Mouse (Mus musculus) adipocyte (in vitro differentiated cells): ENCODE results near the gene Ctdsp2.

Experiments
- DNase-seq: peaks from one replicate; pipeline ENCODE4 v3.0.0-alpha.2; 2016; ENCODE audit warnings: low spot score

The Ctdsp2 gene

GRCm38 (mm10) chr10:126962966-126963330, 15.6 kb upstream of the Ctdsp2 start:
- peak; percentile 70 for DNase-seq

DNA sequence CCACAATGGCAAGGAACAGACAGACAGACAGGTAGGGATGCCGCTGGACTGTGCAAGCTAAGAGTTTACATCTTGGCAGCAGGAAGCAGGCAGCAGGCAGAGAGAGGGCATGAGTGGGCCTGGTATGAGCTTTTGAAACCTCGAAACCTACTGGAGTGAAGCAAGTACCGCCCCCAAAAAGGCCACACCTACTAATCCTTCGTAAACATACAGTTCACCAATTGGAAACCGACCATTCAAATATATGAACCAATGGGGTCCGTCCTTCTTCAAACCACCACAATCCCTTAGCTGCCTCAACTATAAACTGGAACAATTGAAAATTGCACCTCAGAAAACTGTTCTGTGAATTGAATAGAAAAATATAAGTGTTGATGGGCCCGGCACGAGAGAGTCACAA, 14.7 kb upstream of the Ctdsp2 start:
- no peak for DNase-seq

DNA sequence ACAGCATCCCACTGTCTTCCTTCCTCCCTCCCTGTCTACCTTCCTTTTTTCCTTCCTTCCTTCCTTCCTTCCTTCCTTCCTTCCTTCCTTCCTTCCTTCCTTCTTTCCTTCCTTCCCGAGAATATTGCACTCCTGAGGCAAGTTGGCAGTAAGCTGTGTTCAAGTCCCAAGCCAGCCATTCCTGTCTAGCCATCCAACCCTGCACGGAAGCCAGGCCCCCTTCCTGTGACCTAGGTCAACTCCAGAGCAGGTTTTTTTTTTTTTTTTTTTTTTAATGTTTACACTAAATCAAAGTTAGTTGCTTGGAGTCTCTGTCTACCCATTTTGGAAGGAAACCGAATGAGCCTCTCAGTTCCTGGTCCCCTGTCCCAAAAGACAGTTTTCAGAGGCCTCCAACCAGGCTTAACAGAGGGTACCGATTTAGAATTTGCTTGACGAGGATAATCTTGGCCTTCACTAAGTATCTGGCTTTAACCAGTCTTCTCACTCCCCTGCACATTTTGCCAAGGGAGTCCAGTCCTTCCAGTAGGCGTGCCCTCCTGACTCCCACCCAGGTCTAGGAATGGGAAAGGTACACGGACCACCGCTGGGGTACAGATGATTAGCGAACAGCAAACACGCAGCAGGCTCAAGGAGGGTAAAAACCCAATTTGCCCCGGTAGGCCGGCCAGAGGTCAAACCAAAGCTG, 7.0 kb upstream of the Ctdsp2 start:
- no peak for DNase-seq

DNA sequence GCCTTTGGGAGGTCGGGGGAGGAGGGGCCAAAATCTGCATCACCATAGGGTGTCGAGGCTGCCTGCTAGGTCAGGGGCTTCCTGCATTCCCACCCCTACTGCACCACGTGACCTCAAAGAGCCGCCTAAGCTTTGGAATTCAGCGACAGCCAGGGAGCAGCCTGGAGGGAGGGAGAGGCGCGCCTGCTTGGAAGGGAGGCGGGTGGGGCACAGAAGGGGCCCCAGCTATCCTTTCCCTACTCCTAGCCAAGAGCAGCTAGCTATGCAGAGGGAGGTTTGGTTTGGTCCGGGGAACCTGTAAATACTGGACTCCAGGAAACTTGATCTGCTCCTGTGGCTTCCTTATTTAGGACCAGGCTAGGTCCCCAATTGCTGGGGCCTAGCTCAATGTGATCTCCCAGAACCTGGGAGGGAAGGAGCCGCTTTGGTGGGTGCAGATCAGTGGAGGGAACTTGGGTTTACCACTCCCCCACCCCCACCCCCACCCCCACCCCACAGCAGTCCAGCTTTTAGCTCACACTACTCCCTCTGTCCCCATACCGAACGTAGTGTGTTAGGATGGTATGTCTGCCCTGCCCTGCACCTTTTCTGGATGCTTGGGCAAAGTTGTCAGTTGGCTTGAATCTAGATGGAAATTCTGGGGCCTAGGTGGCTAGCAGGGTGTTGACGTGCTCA, 6.3 kb upstream of the Ctdsp2 start:
- no peak for DNase-seq

GRCm38 (mm10) chr10:126972988-126973387, 5.5 kb upstream of the Ctdsp2 start:
- no peak for DNase-seq

DNA sequence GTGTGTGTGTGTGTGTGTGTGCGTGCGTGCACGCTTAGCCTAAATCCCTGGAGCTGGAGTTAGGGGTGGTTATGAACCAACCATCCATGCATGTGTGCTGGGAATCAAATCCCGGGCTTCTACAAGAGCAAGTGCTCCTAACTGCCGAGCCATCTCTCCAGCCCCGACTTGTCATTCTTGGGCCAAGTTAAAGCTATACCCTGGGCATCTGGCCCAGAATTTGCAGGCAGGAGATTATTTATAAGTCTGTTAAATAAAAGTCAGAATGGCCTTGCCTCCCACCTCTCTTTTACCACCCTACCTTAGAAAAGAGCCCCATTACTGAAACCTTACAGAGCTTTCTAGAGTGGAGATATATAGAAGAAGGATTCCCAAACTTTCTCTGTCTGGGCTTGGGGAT, 2.8 kb upstream of the Ctdsp2 start:
- DNase-seq = no peak

- no peak for DNase-seq
Observed at GRCm38 (mm10) chr10:126977076-126977475, 1.4 kb upstream of the Ctdsp2 start.

DNA sequence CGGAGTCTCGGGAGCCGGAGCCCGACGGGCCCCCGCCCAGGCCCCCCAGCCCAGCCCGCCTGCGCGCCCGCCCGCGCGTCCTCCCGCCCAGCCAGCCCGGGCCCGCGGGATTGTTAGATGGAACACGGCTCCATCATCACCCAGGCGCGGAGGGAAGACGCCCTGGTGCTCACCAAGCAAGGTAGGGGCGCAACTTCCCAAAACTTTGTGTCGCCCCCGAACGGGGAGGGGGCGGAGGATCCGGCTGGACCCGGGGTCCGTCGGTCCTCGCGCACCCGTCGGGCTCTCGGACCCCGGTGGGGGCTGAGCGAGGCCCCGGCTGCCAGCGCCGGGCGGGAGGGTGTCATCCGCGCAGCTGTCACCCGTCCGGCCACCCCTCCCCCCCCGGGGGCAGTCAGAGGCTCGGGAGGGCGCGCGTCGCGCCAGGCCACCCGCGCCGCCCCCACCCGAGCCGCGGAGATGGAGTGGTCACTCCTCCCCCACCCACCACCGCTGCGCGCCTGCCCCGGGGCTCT, 661 bp downstream of the Ctdsp2 start:
- DNase-seq = no peak

DNA sequence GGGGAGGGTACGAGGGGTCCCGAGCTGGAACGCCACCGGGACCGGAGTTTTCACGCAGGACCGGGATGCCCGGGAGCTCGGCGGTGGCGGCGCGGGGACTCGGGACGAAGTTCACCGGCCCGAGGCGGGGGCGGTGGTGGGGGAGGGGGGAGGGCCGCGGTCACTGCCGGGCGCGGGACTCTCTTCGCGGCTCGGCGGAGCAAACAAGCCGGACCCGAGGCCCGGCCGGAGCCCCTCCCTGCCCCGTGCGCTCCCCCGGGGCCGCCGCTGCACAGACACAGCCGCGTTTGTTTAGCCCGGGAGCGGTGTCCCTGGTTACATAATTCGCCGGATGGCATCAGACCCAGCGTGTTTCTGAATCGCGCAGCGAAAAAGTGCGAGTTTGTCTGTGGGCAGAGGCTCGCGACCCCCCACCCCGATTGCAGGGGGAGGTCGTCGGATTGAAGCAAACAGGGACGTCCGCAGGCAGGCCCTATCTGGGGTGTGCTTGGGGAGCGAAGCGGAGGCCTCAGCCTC, 1.2 kb downstream of the Ctdsp2 start:
- peak; percentile 56 for DNase-seq

GRCm38 (mm10) chr10:126980221-126980932, 1.9 kb downstream of the Ctdsp2 start:
- DNase-seq = peak; percentile 72

DNA sequence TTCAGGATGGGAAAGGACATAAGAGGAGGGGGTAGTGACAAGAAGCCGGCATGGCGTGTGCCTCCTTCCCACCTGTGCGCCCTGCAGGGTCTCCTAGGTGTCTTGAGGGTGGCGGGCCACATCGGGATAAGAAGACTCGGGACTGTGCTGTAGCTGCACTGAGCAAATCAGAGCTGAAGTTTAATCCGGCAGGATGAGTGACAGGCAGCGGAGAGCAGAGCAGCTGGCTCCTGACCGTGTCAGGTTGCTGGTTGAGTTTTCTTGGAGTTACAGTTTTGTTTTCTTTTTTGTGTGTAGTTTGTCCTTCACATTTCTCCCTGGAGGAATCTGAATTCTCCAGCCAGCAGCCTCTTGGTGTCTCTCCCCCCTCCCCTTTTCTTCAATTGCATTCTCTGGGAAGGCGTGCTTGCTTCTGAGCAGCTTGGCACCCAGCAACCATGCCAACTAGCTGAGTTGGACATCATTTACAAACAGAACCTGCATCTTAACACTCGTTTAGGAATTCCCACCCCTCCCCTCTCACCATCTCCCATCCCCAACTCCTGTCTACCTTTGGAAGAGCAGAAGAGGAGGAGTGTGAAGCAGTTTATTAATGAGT, 2.5 kb downstream of the Ctdsp2 start:
- peak; percentile 47 for DNase-seq

DNA sequence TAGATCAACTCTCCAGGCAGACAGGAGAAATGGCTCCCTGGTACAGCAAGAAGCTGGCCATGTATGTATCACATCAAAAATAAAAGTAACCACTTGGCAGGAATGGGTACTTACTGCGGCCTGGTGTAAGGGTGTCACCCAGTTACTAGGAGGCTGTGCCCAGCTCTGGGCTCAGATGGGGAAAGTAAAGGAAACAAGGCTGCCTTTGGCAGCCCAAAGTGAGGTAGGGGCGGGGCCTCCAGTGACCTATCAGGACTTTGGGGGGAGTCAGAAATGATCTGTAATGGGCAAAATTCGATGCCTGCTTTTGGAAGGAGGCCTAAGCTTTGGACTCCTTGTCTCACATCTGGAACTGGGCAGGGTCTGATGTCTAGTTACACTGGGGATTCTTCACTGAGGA, 3.2 kb downstream of the Ctdsp2 start:
- DNase-seq = peak; percentile 31

GRCm38 (mm10) chr10:126983193-126983725, 4.7 kb downstream of the Ctdsp2 start:
- DNase-seq = no peak

- DNase-seq = peak; percentile 46
Observed at GRCm38 (mm10) chr10:126984189-126985004, 5.9 kb downstream of the Ctdsp2 start.

DNA sequence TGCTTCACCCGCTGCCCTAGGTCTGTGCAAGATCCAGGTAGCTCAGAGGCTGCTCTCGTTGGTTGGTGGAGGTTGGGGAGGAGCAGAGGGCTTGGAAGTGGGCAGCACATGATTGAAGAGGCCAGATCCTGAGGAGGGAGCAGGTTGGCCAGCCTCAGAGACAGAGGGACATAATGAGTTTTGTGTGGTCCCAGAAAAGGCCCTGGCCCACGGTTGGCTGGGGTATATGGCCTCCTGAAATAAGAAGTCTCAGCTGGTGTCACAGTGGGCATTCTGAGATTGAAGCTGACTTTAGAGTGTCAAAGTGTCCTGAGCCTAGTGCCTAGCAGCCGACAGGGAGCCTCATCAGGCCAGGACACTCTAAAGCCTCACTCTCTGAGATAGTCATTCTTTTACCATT, 6.6 kb downstream of the Ctdsp2 start:
- DNase-seq = no peak

GRCm38 (mm10) chr10:126985579-126985978, 7.1 kb downstream of the Ctdsp2 start:
- DNase-seq = no peak

GRCm38 (mm10) chr10:126986541-126986961, 8.0 kb downstream of the Ctdsp2 start:
- peak; percentile 71 for DNase-seq

- no peak for DNase-seq
Observed at GRCm38 (mm10) chr10:126987183-126988118, 8.9 kb downstream of the Ctdsp2 start.

DNA sequence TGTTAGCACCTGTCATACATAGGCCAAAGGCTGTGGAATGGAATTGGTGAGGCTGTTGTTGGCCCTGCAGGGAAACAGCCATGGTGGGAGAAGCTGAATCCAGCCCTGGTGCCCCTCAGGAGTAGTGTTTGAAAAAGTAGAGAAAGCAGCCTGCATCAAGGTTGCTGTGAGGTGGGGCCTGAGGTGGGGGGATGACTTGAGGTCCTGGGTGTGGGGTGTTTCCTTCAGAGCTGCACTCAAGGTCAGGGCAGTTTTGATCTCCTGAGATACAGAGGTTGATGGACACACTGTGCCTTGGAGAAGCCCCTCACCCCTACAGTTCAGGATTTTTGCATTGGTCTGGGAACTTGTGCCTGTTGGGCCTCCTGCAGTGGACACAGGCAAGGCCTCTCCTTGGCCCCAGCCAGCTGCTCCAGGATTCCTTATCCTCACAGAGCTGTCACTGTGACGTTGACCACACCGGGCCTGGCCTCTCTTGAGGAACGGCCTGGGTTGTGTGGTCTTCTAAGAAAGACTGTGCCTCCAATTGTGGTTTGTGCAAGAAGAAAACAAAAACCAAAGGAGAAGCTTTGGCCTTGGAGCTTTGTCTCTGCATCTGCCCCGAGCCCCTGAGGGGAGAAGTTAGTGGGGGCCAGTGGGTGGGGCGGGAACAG, 10.1 kb downstream of the Ctdsp2 start:
- DNase-seq = no peak
